12 mouse cellular contexts compared by ENCODE assay signal in genomic region chr8:83141358-83141757, GRCm38 (mm10). TPM values are rescaled to one million over a fixed set of nuclear protein-coding genes. Genes with fewer than 3 reads are reported as not detected.
DNase-seq lines count a peak whose midpoint lies in the region; TF ChIP-seq lines count a peak whose summit lies in the region.
"Had no signal": no experiment of that assay in that cellular context is flagged by ENCODE, and none has a peak within 500 bp of the region (broad histone marks: within the 10 kb centered on the region; RNA-seq: fewer than 3 reads in every experiment).

No protein-coding gene starts in this region.

- H3K36me3 ChIP-seq in spleen, adult 2 months (ENCODE audit: control insufficient read depth, insufficient read depth, low read length), result no peaks in the 10 kb centered on the region
- H3K36me3 ChIP-seq in splenic B cell, adult 2 months (ENCODE audit: control insufficient read depth, insufficient read depth, low read length, poor library complexity, severe bottlenecking), result no peaks in the 10 kb centered on the region
- H3K36me3 ChIP-seq: forebrain, embryonic 10.5 days had no signal

- 25% methylated on average over 5 of the region's 5 CpGs for WGBS in spleen, adult 2 months

- no peak for TF ChIP-seq POLR2A in spleen, adult 2 months (IDR thresholded peaks at IDR 0.05; ENCODE audit: low read depth, low read length)

- no peak for TF ChIP-seq CTCF in spleen, adult 2 months (IDR thresholded peaks at IDR 0.05; ENCODE audit: extremely low read depth, insufficient read depth, insufficient read length, insufficient replicate concordance)

- DNase-seq in heart, adult 11 months, result peak; percentile 94
- DNase-seq in heart, postnatal 10 days, result no peak
- DNase-seq in spleen, adult 2 months (ENCODE audit: low read depth in 1 of 2, low spot score in 2 of 2), result peak in 1 of 2 experiments; percentile 23
- DNase-seq in spleen, adult 12 weeks (ENCODE audit: low spot score), result no peak
- DNase-seq in lung, postnatal 25 days (ENCODE audit: low spot score), result peak; percentile 50
- DNase-seq in splenic B cell, adult 2 months (ENCODE audit: low read depth, low spot score), result peak; percentile 65
- DNase-seq in heart, postnatal 4 days, result no peak
- DNase-seq in cerebellum, postnatal 25 days, result no peak
- DNase-seq: adrenal gland, postnatal 36 days; cerebellum, adult 9-11 months had no signal

- intact Hi-C loops in heart, postnatal 10 days (cut with DNase I), result no loop called here

- peaks cover 17% of the 10 kb centered on the region; the same call in 1 of the 2 replicates for H3K4me1 ChIP-seq in spleen, adult 2 months (ENCODE audit: control insufficient read depth, insufficient read depth, insufficient read length)
- H3K4me1 ChIP-seq: forebrain, embryonic 10.5 days had no signal

- H3K4me3 ChIP-seq in spleen, adult 2 months (ENCODE audit: extremely low read depth, insufficient read depth, insufficient read length), result no peak overlapping the region
- H3K4me3 ChIP-seq: forebrain, embryonic 10.5 days; myocyte had no signal

- H3K27ac ChIP-seq in spleen, adult 2 months (ENCODE audit: insufficient read depth, low read length), result peak overlapping the region; percentile 73; the same call in 1 of the 2 replicates
- H3K27ac ChIP-seq: forebrain, embryonic 10.5 days had no signal

- H3K27me3 ChIP-seq in spleen, adult 2 months (ENCODE audit: control insufficient read depth, insufficient read depth, low read length), result no peaks in the 10 kb centered on the region
- no peaks in the 10 kb centered on the region for H3K27me3 ChIP-seq in splenic B cell, adult 2 months (ENCODE audit: control insufficient read depth, insufficient read depth, low read length, poor library complexity, severe bottlenecking)

RNA-seq across cellular contexts. Expression of gene Tbc1d9, which starts 23.8 kb away (rescaled TPM):
- 1 to 10 TPM; 4.5 to 5.2 TPM for total RNA-seq in heart, postnatal 10 days (2021)
- polyA plus RNA-seq in spleen, adult 2 months (2012; rRNA removed), result 18.5 and 23.6 TPM in 2 replicates
- 1 to 10 TPM; 7.0 to 8.3 TPM for total RNA-seq in heart, postnatal 4 days (2021)

RNA-seq across cellular contexts. Expression of gene Gm10645, which starts 24.6 kb away (rescaled TPM):
- total RNA-seq in heart, postnatal 10 days (2021), result under 1 TPM in 1 of 2 experiments, not detected in 1; 0.31 TPM
- polyA plus RNA-seq in spleen, adult 2 months (2012; rRNA removed), result 1.8 and 2.9 TPM in 2 replicates
- under 1 TPM in 1 of 2 experiments, not detected in 1; 0.33 TPM for total RNA-seq in heart, postnatal 4 days (2021)

Comparison
In these comparisons a context has a peak if more than half of its experiments do, and no peak if none do; other contexts are left out.
1. DNase-seq: peak in heart, adult 11 months (single experiment), lung, postnatal 25 days (single experiment) and splenic B cell, adult 2 months (single experiment); none in heart, postnatal 10 days (0 of 2), spleen, adult 12 weeks (single experiment), heart, postnatal 4 days (single experiment) and cerebellum, postnatal 25 days (0 of 2).